Mouse (Mus musculus): ENCODE measurements around the gene 1700007K13Rik. TPM values are rescaled to one million over a fixed set of nuclear protein-coding genes. Genes with fewer than 3 reads are reported as not detected.

Gene 1700007K13Rik
- total and polyA plus RNA-seq, 3 experiments: 0.14 TPM; not detected in 2

DNA sequence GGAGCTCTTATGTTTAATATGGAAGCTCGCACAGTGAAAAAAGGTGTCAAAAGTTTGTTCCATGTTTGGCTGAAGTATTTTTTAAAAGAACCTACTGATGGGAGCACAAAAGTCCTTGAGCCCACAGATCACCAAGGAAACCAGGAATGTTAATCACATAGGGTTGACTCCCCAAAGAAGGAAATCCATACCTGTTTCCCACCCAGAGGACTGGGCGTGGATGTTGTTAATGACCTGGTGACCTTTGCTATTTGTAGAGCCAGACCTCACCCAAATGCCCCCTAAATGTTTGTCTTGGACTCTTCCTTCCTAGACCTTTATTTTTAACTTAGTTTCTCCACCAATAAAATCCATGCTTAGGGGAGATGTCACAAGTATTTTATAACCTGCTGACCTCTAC is 4.5 kb upstream of the 1700007K13Rik start:
- Histone ChIP-seq H3K27me3 (ENCODE audit: insufficient read depth, low read length) (peaks cover 10% of the 10 kb centered on the region), H3K4me1 (ENCODE audit: insufficient read depth, low read depth, low read length) (peaks cover 26% of the 10 kb centered on the region), H3K9me3 (replicated peaks) (peaks cover 16% of the 10 kb centered on the region), H3K36me3 (replicated peaks) (peaks cover 40% of the 10 kb centered on the region), H3K4me3 (ENCODE audit: low read depth, low read length) (no peak overlapping the region)
- no peak for ATAC-seq (ENCODE audit: extremely low read depth, insufficient number of reproducible peaks, low FRiP score, poor library complexity, severe bottlenecking)
- TF ChIP-seq CTCF (IDR thresholded peaks at IDR 0.05; ENCODE audit: low read depth, low read length): no peak
- no peak for TF ChIP-seq GATA2 (IDR thresholded peaks at IDR 0.05; ENCODE audit: borderline replicate concordance, low read depth, low read length)
- no peak for TF ChIP-seq GATA1 (IDR thresholded peaks at IDR 0.05; ENCODE audit: borderline replicate concordance, low read length)
- TF ChIP-seq TAL1 (conservative IDR thresholded peaks at IDR 0.05; ENCODE audit: low read depth, low read length): no peak
- no peak for TF ChIP-seq POLR2AphosphoS5 (IDR thresholded peaks at IDR 0.05; ENCODE audit: insufficient replicate concordance, low read depth, low read length)
- DNase-seq (ENCODE audit: low spot score): no peak

GRCm38 (mm10) chr2:28469461-28469860 is 3.3 kb upstream of the 1700007K13Rik start:
- H3K9me3 ChIP-seq (replicated peaks): peaks cover 16% of the 10 kb centered on the region
- H3K4me3 ChIP-seq (ENCODE audit: low read depth, low read length): peak overlapping the region; percentile 94; the same call in 1 of the 2 replicates
- DNase-seq (ENCODE audit: low spot score) (no peak), ATAC-seq (ENCODE audit: extremely low read depth, insufficient number of reproducible peaks, low FRiP score, poor library complexity, severe bottlenecking) (no peak)
- H3K27me3 ChIP-seq (ENCODE audit: insufficient read depth, low read length): peaks cover 21% of the 10 kb centered on the region
- peaks cover 26% of the 10 kb centered on the region for H3K4me1 ChIP-seq (ENCODE audit: insufficient read depth, low read depth, low read length)
- TF ChIP-seq CTCF (IDR thresholded peaks at IDR 0.05; ENCODE audit: low read depth, low read length): no peak
- no peak for TF ChIP-seq GATA2 (IDR thresholded peaks at IDR 0.05; ENCODE audit: borderline replicate concordance, low read depth, low read length)
- no peak for TF ChIP-seq GATA1 (IDR thresholded peaks at IDR 0.05; ENCODE audit: borderline replicate concordance, low read length)
- no peak for TF ChIP-seq TAL1 (conservative IDR thresholded peaks at IDR 0.05; ENCODE audit: low read depth, low read length)
- TF ChIP-seq POLR2AphosphoS5 (IDR thresholded peaks at IDR 0.05; ENCODE audit: insufficient replicate concordance, low read depth, low read length): no peak
- peaks cover 40% of the 10 kb centered on the region for H3K36me3 ChIP-seq (replicated peaks)

GRCm38 (mm10) chr2:28468486-28469225 is 2.5 kb upstream of the 1700007K13Rik start:
- no peak for TF ChIP-seq GATA2 (IDR thresholded peaks at IDR 0.05; ENCODE audit: borderline replicate concordance, low read depth, low read length)
- no peak for TF ChIP-seq POLR2AphosphoS5 (IDR thresholded peaks at IDR 0.05; ENCODE audit: insufficient replicate concordance, low read depth, low read length)
- TF ChIP-seq TAL1 (conservative IDR thresholded peaks at IDR 0.05; ENCODE audit: low read depth, low read length): no peak
- no peak for TF ChIP-seq GATA1 (IDR thresholded peaks at IDR 0.05; ENCODE audit: borderline replicate concordance, low read length)
- no peak for TF ChIP-seq CTCF (IDR thresholded peaks at IDR 0.05; ENCODE audit: low read depth, low read length)
- peaks cover 40% of the 10 kb centered on the region for H3K36me3 ChIP-seq (replicated peaks)
- H3K4me3 ChIP-seq (ENCODE audit: low read depth, low read length): peak overlapping the region; percentile 94
- no peak for ATAC-seq (ENCODE audit: extremely low read depth, insufficient number of reproducible peaks, low FRiP score, poor library complexity, severe bottlenecking)
- H3K4me1 ChIP-seq (ENCODE audit: insufficient read depth, low read depth, low read length): peaks cover 26% of the 10 kb centered on the region
- DNase-seq (ENCODE audit: low spot score): no peak
- H3K9me3 ChIP-seq (replicated peaks): peaks cover 16% of the 10 kb centered on the region
- H3K27me3 ChIP-seq (ENCODE audit: insufficient read depth, low read length): peaks cover 24% of the 10 kb centered on the region

GRCm38 (mm10) chr2:28467860-28468485 is 1.8 kb upstream of the 1700007K13Rik start, which contains the start of gene Mrps2:
Gene Mrps2 (plus strand): TSS chr2:28468066.
- H3K9me3 ChIP-seq (replicated peaks): peaks cover 13% of the 10 kb centered on the region
- peaks cover 26% of the 10 kb centered on the region for H3K4me1 ChIP-seq (ENCODE audit: insufficient read depth, low read depth, low read length)
- ATAC-seq (ENCODE audit: extremely low read depth, insufficient number of reproducible peaks, low FRiP score, poor library complexity, severe bottlenecking) (peak; percentile 54), DNase-seq (ENCODE audit: low spot score) (peak; percentile 87)
- peak within 1 kb of the TSS; percentile 94 for H3K4me3 ChIP-seq (ENCODE audit: low read depth, low read length)
- peaks cover 39% of the 10 kb centered on the region for H3K36me3 ChIP-seq (replicated peaks)
- TF ChIP-seq TAL1 (conservative IDR thresholded peaks at IDR 0.05; ENCODE audit: low read depth, low read length) (no peak), CTCF (IDR thresholded peaks at IDR 0.05; ENCODE audit: low read depth, low read length) (peak; percentile 54)
- peaks cover 24% of the 10 kb centered on the region for H3K27me3 ChIP-seq (ENCODE audit: insufficient read depth, low read length)

GRCm38 (mm10) chr2:28464919-28465318 is 1.2 kb downstream of the 1700007K13Rik start:
- peaks cover 34% of the 10 kb centered on the region for H3K27me3 ChIP-seq (ENCODE audit: insufficient read depth, low read length)
- no peak for DNase-seq (ENCODE audit: low spot score)
- H3K9me3 ChIP-seq (replicated peaks): peaks cover 4% of the 10 kb centered on the region; the same call in 1 of the 2 replicates
- H3K4me1 ChIP-seq (ENCODE audit: insufficient read depth, low read depth, low read length): peaks cover 24% of the 10 kb centered on the region
- H3K36me3 ChIP-seq (replicated peaks): peaks cover 13% of the 10 kb centered on the region
- no peak overlapping the region for H3K4me3 ChIP-seq (ENCODE audit: low read depth, low read length)
- no peak for TF ChIP-seq GATA1 (IDR thresholded peaks at IDR 0.05; ENCODE audit: borderline replicate concordance, low read length)
- TF ChIP-seq CTCF (IDR thresholded peaks at IDR 0.05; ENCODE audit: low read depth, low read length): no peak
- no peak for TF ChIP-seq GATA2 (IDR thresholded peaks at IDR 0.05; ENCODE audit: borderline replicate concordance, low read depth, low read length)
- no peak for TF ChIP-seq POLR2AphosphoS5 (IDR thresholded peaks at IDR 0.05; ENCODE audit: insufficient replicate concordance, low read depth, low read length)
- no peak for ATAC-seq (ENCODE audit: extremely low read depth, insufficient number of reproducible peaks, low FRiP score, poor library complexity, severe bottlenecking)

- peaks cover 14% of the 10 kb centered on the region for H3K4me1 ChIP-seq (ENCODE audit: insufficient read depth, low read depth, low read length)
- DNase-seq (ENCODE audit: low spot score) (peak; percentile 26), ATAC-seq (ENCODE audit: extremely low read depth, insufficient number of reproducible peaks, low FRiP score, poor library complexity, severe bottlenecking) (no peak)
- H3K4me3 ChIP-seq (ENCODE audit: low read depth, low read length): no peak overlapping the region
- TF ChIP-seq GATA2 (IDR thresholded peaks at IDR 0.05; ENCODE audit: borderline replicate concordance, low read depth, low read length) (no peak), CTCF (IDR thresholded peaks at IDR 0.05; ENCODE audit: low read depth, low read length) (peak; percentile 85)
- H3K27me3 ChIP-seq (ENCODE audit: insufficient read depth, low read length): peaks cover 34% of the 10 kb centered on the region
- peaks cover 3% of the 10 kb centered on the region for H3K36me3 ChIP-seq (replicated peaks)
- no peaks in the 10 kb centered on the region for H3K9me3 ChIP-seq (replicated peaks)
Observed at GRCm38 (mm10) chr2:28463919-28464318, 2.2 kb downstream of the 1700007K13Rik start.
